Mouse (Mus musculus): Measurements from ENCODE around the gene Fgf8. TPM values are rescaled to one million over a fixed set of nuclear protein-coding genes. Genes with fewer than 3 reads are reported as not detected.

Fgf8 gene
- total RNA-seq, 2 experiments from 2014 or later = not detected

- no peak for DNase-seq
These were observed 5.5 kb upstream of the Fgf8 start for GRCm38 (mm10) chr19:45748206-45748605.

- DNase-seq = peak; percentile 65
These were observed 4.5 kb upstream of the Fgf8 start for GRCm38 (mm10) chr19:45747028-45747867.

GRCm38 (mm10) chr19:45746153-45747020 lies 3.7 kb upstream of the Fgf8 start:
- peak; percentile 61 for DNase-seq

- no peak for DNase-seq
These were observed 2.8 kb upstream of the Fgf8 start for GRCm38 (mm10) chr19:45745344-45746152.

- DNase-seq = peak; percentile 4
These were observed 904 bp upstream of the Fgf8 start for GRCm38 (mm10) chr19:45743619-45744018.

- no peak for DNase-seq
These were observed 365 bp upstream of the Fgf8 start for GRCm38 (mm10) chr19:45742984-45743575.

- DNase-seq = no peak
These were observed 1.1 kb downstream of the Fgf8 start for GRCm38 (mm10) chr19:45741431-45742217.

- no peak for DNase-seq
These were observed 1.9 kb downstream of the Fgf8 start for GRCm38 (mm10) chr19:45740817-45741216.

- DNase-seq = no peak
These were observed 2.5 kb downstream of the Fgf8 start for GRCm38 (mm10) chr19:45740233-45740632.

GRCm38 (mm10) chr19:45738521-45738920 lies 4.2 kb downstream of the Fgf8 start:
- DNase-seq = no peak

GRCm38 (mm10) chr19:45737846-45738484 lies 4.8 kb downstream of the Fgf8 start:
- no peak for DNase-seq

- DNase-seq = no peak
These were observed 5.4 kb downstream of the Fgf8 start for GRCm38 (mm10) chr19:45737208-45737845.

- DNase-seq = no peak
These were observed 5.9 kb downstream of the Fgf8 start for GRCm38 (mm10) chr19:45736855-45737207.

- no peak for DNase-seq
These were observed 6.5 kb downstream of the Fgf8 start for GRCm38 (mm10) chr19:45736241-45736640.

GRCm38 (mm10) chr19:45734762-45735161 lies 8.0 kb downstream of the Fgf8 start:
- DNase-seq = no peak

- DNase-seq = no peak
These were observed 8.5 kb downstream of the Fgf8 start for GRCm38 (mm10) chr19:45734191-45734590.

GRCm38 (mm10) chr19:45733564-45733963 lies 9.2 kb downstream of the Fgf8 start:
- DNase-seq = no peak

GRCm38 (mm10) chr19:45731658-45732057 lies 11.1 kb downstream of the Fgf8 start:
- no peak for DNase-seq

- no peak for DNase-seq
These were observed 12.7 kb downstream of the Fgf8 start for GRCm38 (mm10) chr19:45730042-45730441.

GRCm38 (mm10) chr19:45727231-45727630 lies 15.5 kb downstream of the Fgf8 start:
- DNase-seq = no peak

Measured in gastrocnemius, postnatal 25 days (tissue).